Mouse (Mus musculus) cerebellum, postnatal 25 days (tissue): ENCODE results near the gene Cacybp.
A peak's percentile ranks its signal among the peaks of the same experiment; 100 is the strongest.

Experiments
- DNase-seq, 2 experiments: peaks; one replicate each; pipeline ENCODE4 v3.0.0; 2021; ENCODE audit warnings: mixed read lengths in 2 of 2

Cacybp gene

DNA sequence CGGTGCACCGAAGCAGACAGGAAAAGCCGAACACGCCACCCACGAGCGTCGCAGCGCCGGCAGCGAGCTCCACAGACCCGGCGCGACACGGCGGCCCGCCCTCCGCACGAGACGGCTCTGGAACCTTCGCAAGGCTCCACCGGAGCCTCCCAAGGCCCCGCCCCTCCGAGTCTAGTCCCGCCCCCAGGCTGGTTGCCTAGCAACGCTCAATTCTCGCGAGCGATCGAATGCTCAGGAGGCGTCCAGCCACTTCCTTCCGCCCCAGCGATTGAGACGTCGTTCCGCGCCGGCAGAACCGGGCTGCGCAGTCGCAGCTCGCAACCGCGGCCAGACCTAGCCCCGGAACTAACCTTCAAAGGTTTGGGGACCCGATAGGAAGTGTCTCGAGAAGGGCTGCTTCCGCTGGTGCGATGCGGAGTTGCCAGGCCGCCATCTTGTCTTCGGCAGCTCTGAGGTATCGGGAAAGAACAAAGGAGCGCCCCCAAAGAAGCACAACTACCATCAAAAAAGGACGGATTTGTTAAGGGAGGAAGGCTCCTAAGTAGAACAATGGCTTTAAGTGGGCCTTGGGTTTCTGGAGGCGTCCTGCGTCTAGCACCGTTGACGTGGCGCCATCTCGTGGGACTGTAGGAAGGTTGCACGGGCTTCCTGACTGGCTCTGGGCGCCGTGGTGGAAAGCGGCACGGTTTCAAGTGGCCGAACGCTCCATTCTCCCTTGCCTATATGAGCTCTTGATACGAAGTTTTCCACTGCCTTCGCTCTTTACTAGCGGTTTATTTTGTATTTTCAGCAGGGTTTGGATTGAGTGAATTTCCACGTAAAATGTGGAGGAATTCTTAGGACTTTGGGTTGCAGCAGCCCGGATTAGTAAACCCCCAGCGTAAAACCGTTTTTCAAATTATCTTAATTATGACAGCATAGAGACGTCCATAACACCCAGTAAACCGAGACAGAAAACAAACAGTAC lies at the start of gene Cacybp:
Gene Cacybp, minus strand, starts transcription at position 173 of the 967 bp plus-strand sequence.
- DNase-seq = peak; percentile 100

DNA sequence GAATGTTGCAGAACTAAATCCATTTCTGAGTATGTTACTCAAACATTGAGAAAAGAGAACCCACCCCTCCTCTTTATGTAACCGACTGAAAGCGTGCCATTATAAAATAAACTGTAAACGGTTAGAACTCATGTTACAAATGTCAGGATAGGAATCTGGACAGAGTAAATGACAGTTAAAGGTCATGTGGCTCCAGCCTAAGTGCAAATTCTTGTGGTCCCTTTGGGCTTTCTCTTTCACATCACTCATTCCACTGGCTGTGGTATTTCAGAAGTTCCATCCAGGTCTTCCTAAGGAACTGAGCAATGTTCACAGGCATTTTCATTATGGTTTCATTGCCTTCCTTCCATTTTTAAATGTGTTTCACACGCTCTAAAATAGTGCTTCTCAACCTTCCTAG lies 49.7 kb upstream of the Cacybp start:
- DNase-seq = no peak

DNA sequence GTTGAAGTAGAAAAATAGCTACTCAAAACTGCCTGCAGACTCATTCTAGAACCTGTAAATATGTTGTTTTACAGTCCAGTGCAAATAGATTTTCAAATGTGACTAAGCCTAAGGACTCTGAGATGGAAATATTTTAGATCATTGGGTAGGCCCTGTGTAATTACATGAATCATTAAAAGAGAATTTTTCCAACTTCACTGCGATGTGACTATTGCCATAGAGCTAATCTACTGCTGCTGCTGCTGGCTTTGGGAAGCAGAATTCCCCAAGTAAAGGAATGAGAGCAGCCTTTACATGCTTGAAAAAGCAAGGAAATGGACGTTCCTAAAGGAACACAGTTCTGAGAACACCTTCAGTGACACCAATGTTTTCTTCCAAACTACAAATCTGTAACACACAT lies 49.2 kb upstream of the Cacybp start:
- no peak for DNase-seq

DNA sequence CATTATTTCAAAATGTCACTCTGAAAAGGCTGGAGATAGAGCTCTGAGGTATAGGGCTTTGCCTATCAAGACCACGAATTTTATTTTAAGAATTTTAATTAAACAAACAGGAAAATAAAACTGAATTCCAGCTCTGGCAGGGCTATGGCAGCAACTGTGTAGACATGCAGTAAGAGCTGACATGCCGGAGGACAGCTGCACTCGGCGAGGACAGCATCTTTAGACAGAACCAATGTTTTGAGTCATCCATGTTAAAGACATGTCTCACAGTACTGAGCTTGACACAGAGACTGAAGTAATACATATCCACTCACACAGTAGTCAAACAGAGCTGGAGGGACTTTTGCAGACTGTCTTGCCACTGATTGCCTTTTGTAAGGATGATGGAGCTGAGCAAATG lies 47.9 kb upstream of the Cacybp start:
- no peak for DNase-seq

DNA sequence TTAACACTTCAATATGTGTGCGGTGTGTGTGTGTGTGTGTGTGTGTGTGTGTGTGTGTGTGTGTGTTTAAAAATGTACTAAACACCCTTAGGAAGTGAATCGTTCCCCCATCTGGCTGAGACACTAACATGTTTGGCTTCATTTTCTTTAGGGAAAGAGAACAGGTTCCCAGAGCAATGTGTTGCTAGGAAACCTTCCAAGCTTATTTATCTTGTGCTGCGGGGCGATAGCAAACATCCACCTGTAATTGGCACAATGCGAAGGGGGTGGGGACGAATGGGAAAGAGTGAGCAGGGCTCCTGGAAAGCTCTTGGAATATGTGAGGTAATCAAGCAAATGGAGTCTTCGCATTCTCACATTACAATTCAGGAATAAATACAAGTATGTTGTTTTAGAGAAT lies 47.2 kb upstream of the Cacybp start:
- DNase-seq = peak; percentile 51 to 71

DNA sequence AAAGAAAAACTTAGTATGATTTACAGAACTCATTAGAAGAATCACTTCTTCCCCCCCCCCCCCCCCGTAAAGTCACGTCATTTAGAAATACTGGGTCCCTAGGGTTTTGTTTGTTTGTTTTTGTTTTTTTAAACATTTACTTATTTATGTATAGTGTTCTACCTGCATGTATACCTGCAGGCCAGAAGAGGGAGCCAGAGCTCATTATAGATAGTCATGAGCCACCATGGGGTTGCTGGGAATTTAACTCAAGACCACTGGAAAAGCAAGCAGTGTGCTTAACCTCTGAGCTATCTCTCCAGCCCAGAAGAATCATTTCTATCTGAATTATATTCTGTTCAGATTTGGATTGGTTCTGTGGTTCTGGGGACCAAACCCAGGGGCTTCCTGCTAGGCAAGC lies 40.4 kb upstream of the Cacybp start:
- DNase-seq = no peak

DNA sequence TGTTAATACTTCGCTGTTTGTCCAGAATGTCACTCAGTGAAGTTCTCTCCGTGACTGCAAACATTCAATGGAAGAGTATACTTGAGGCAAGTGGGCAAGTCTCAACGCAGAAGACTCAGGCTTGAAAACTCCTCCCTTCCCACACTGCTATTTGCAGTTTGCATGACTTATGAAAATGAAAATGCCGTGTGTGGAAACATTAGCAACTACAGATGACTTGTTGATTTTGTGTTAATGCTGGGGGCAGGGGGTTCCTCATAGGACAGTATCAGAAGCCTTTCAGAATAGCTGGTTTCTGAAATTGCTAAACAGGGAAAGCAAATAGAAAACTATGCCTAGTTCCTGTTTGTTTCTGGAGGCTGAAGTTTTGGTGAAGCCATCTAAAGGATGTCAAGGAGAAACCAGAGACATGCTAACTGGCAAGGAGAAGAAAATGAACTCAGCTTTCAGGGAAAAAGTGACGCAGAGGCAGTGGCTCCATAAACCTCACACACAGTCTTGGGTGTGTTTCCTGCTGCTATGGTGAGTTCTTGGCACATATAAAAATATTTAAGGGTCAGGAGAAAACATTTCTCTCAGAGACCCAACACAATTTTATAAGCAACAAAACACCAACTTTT lies 38.8 kb upstream of the Cacybp start:
- no peak for DNase-seq

DNA sequence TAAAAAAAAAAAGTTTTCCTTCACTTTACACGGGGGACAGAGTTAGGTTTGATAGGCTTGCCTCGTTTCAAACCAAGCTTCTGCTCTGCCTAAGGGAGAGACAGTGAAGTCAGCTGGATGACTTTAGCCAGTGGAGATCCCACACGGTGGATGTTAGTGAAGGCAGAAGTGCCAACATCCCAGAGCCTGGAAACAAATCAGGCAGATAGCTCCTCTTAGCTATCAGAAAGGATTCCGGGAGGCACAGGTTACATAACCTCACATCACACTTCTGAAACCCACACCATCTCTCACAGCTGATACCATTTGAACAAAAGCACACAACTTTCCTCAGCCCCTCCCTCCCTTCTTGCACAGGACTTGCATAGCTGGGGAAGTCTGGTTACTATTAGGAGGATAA lies 38.1 kb upstream of the Cacybp start:
- DNase-seq = no peak

DNA sequence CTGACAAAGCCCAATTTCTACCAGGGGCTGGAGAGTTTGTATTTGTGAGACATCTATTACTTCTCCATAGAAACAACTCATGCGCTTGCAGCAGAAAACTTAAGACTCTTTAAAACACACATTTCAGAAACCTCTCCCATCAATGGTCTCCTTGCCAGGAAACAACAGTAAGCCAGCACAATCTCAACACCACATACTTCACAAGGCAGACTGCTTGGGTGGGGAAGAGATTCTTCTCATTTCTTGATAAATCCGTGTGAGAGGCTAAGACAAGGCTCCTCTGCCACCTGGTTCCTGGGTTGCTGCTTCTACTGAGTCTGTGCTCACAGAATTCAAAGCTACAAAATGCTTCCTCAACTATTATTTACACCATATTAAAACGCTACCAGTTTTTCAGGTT lies 37.1 kb upstream of the Cacybp start:
- DNase-seq = no peak

DNA sequence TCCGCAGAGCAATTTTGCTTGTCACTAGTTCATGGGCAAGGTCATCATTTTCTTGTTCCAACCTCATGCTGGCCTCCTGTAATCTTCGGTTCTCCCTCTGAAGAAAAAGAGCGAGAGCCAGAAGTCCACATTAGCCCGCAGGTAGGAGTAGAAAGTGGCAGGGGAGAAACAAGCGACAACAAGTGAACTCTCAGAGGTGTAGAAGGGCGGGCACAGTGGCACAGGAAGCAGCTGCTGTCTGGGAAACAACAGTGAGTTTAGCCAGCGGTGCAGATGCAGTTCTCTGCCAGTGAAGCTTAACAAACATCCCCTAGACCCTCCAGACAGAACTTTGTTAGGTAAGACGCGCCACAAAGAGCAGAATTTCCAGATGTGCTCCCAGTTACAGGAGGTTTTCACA lies 34.8 kb upstream of the Cacybp start:
- DNase-seq = no peak

DNA sequence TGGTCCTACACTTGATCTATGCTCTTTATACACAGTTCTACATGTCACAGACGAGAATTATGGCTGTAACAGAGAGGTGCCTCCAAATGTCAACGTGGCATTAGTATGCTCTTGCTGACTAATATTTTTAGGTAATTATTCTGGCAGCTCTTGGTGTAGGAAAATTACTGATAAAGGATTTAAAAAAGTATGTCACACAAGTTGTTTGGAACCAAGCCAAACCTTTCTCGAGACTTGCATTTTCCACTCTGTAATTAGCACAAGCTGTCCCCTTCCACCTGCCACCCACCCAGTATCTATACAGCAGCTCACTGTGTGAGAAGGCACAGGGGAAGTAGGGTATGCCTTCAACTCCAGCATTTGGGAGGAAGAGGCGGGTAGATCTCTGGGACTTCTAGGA lies 34.2 kb upstream of the Cacybp start:
- no peak for DNase-seq

DNA sequence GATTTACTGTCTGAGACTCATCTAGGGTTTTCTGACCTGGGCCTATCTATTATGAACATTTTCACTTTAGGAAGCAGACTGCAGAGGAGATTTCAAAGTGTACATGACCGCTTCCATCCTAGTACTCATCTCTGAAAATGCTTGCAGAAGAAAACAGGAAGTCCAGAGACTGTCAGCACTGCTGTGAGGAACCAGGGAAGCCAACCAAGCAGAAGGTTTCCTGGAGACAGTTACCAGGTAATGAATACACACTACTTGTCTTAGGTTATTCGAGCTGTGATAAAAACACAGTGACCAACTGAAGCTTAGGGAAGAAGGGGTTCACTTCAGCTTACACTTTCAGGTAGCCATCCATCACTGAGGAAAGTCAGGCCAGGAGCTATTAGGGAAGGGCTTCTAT lies 33.3 kb upstream of the Cacybp start:
- no peak for DNase-seq

DNA sequence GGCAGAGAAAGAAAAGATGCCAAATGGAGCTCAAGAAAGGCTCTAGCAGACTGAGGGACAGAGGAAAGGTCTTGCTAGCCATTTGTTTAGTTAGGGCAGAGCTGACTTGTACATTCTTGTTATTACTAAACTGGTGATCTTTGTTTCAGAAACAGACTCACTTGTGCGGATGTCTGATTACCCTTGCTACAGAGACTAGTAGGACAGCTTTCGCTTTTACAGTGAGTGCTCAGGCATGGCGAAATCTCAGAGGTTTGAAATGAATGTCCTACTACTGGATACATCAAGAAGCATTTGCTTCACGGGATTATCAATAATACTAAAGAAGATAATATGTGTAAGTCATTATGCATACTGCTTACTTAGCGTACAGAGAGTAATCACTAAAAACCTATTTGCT lies 32.0 kb upstream of the Cacybp start:
- no peak for DNase-seq

DNA sequence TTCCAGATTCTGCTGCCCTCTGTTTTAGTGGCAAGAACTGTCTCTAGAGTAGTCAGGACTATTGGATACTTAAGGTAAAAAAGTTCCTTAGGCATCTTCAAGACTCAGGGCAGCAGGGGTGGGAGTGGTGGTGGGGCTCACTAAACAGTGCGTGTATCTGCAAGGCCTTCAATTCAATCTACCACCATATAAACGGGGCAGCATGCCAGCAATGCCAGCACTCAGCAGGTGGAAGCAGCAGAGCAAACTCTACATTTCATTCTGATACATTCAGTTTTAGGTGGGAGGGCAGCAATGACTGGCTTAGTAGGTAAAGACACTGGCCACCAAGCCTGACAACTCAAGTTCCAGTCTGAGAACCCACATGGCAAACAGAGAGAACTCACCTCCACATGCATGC lies 27.4 kb upstream of the Cacybp start:
- DNase-seq = peak in 1 of 2 experiments; percentile 57

DNA sequence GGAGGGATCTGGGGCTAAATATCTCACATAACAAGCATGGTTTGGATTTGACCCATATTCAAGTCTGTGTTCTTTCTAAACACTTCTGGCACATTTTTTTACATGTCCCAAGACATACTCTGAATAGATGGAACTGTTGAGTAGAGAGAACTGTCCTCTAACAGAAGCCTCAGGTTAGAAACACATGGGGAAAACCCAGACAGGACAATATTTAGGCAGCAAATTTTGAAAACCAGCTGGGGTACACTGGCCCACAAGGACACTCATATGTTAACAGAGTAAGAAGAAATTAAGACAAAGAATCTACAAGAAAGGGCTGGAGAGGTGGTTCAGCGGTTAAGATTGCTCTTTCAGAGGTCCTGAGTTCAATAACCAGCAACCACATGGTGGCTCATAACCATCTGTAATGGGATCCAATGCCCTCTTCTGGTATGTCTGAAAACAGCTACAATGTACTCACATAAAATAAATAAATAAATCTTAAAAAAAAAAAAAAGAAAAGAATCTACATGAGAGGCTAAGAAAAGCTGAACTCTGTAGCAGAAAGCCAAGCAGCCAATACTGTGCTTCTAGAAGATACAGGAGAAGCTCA lies 26.3 kb upstream of the Cacybp start:
- DNase-seq = no peak

DNA sequence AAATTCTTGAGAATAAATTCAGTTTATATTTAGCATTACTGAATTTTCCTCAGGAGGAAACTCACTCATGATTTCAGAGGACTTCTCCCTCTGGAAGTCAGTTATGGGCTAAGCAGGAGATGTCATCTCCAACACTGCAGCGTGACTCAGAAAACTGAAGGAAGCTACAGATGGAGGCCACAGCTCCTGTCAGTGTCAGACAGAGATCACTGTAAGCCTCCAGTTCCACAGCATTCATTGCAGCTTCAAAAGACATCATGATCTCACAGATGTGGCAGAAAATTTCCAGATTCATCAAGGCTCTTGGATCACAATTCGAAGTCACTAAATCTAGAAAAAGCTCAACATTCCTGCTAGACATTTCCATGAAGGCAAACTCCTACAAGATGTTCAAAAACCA lies 25.3 kb upstream of the Cacybp start:
- no peak for DNase-seq

DNA sequence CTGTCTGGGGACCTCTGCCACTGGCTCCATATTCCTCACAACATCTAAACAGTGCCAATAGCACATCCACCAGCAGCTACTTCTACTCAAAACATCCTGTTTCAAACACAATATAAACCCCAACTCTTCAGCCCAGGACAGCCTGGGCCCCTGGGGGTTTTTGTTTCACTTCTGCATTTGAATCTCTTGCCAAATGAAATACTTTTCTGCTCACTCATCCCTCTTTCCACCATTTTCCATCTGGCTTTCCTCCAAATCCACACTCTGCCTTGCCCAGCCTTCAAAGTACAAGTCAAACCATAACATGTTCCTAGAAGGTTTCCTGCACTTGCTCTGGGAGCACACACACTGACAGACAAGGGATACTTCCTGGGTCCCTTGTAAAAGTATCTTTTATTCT lies 21.2 kb upstream of the Cacybp start:
- no peak for DNase-seq

DNA sequence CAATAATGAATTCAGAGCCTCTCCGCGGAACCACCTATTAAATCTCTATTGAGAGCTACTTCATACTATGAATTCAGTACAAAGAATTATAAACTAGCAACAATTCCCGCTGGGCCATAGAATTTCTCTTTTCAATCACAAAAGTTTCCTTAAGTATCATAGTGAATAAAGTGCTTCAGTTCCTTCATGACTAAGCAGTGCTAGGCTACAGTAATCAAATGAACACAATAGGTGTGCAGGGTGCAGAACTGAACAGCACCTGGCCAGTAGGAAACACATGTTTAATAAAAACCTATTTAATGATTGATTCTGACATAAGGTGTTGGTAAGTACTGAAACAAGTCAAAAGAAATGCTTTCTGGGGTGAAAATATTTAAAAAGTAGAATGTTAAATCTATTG lies 19.4 kb upstream of the Cacybp start:
- DNase-seq = no peak

DNA sequence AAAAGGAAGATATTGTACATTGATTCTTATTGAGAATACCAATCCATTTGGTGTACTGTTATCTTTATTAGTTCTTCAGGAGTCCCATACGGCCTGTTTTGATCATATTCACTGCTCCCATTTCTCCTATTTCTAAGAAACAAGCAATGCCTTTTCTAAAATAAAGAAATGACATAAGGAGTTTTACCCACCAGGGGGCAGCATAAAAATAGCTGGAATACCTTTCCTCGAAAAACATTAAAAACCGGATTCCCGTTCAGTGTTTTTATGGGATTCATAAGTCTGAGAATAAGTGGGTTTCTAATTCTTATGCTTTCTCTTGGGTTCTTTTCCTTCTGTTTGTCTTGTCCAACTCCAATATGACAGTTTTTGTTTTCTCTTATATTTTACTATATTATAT lies 18.3 kb upstream of the Cacybp start:
- peak in 1 of 2 experiments; percentile 55 for DNase-seq

DNA sequence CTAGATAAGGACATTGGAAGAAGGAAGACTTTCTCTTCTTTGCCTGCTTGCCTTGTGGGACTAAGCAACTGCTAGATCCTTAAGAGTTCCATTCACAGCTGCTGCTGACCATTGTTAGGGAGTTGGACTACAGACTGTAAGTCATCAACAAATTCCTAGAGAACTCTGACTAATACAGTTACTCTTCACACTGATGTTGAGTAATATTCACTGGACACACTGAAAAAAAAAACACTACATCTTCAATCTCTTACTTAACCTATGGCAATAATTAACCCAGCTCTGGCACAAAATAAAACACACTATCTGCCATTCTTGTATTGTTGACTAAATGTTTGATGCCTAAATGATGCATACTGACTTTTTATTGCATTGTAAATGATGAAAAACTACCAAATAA lies 15.2 kb upstream of the Cacybp start:
- no peak for DNase-seq

DNA sequence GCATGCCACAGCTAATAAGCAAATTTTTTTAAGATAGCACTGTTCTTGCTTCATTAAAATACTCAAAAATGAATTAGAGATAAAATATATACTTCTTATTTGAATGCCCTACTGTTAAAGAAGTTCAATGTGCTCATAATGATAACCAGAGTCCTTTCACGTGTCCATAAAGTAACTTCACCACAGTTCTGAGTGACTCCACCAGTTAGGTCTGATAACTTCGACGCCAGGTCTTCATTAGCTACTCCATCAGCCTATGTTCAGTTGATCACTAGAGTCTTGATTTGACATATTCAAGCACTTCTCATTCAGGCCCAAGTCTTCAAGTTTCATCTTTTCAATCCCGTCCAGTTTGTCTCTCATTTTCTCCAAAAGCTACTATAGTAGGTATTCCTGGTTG lies 14.5 kb upstream of the Cacybp start:
- DNase-seq = no peak

DNA sequence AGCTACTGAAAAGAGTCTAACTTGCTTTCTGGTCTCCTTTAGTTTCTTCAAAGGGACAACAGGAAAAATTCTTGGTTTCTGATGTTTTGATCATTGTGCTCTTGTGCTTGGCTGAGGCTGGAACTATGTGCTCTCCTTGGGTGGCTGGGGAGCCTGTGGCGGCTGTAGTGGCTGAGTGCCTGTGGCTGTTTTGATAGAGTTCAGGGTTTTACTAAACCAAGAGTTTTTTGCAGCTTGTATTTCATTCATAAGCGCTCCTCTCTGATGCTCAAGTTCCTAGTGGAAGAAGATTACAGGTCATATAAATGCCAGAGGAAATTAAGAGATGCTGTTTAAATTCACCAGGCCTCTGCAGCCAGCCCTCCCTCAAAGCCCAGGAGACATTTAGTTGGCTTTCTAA lies 11.4 kb upstream of the Cacybp start:
- no peak for DNase-seq

DNA sequence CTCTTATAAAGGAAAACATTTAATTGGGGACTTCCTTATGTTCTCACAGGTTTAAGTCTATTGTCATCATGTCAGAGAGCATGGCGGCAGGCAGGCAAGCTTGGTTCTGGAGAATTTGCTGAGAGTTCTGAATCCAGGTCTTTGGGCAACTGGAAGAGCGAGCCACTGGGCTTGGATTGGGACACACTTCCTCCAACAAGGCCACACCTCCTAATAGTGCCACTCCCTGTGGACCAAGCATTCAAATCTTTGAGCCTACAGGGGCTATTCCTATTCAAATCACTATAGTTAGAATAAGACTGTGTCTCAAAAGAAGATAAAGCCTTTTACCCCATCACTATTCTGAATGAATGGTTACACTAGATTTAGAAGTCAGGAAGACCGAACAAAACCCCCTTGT lies 5.2 kb upstream of the Cacybp start:
- no peak for DNase-seq

DNA sequence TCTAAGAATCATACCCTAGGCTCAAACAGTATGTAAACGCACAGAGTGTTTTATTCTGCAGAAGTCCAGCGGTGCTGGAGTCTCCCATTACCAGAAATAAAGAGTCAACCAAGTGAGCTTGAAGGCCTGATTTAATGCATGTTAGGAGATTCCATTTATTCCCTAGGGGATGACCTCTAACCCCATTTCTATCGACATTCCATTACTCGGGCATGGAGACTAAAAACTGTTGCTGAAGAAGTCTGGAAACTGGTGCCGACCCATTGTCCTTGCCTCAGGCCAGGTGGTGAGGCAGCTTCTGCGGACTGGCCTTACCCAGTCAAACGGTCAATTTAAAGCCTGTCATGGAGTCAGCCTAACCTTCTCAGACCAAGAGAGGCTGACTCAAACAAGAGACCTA lies 1.5 kb upstream of the Cacybp start:
- no peak for DNase-seq
